Mouse (Mus musculus) gastrocnemius, adult 2 months (tissue): ENCODE measurements around the gene 2610528J11Rik. TPM values are rescaled to one million over a fixed set of nuclear protein-coding genes. Genes with fewer than 3 reads are reported as not detected.
"Not testable (repeated sequence)": the region's sequence is repeated elsewhere in the genome, so short reads cannot be mapped to it uniquely, and the experiment has no call there.

Source experiments
- DNase-seq: peaks from one replicate; pipeline ENCODE4 v3.0.0; 2022
- H3K27ac ChIP-seq: fragments of 200-600 bp; 2 replicates; pipeline ENCODE4 v1.8.1; 2022; ENCODE audit warnings: mild to moderate bottlenecking
- H3K4me3 ChIP-seq: fragments of 200-600 bp; 2 replicates; pipeline ENCODE4 v1.8.1; 2022; ENCODE audit warnings: mild to moderate bottlenecking, moderate library complexity
- CTCF ChIP-seq: fragments of 200-600 bp; IDR thresholded peaks from 2 replicates; pipeline ENCODE4 v1.8.1; 2022; ENCODE audit warnings: antibody characterized with exemption, mild to moderate bottlenecking, moderate library complexity
- intact Hi-C: fragments of 180-260 bp; cut with DNase I; formaldehyde crosslinking; loops from one replicate; pipeline ENCODE4 v1.15.1; 2025
- total RNA-seq, 2 experiments: library from RNA; stranded (reverse); gene quantifications; 2 replicates each; pipeline ENCODE4 v1.2.3; 2021

The 2610528J11Rik gene
- total RNA-seq, 2 experiments from 2014 or later = not detected

DNA sequence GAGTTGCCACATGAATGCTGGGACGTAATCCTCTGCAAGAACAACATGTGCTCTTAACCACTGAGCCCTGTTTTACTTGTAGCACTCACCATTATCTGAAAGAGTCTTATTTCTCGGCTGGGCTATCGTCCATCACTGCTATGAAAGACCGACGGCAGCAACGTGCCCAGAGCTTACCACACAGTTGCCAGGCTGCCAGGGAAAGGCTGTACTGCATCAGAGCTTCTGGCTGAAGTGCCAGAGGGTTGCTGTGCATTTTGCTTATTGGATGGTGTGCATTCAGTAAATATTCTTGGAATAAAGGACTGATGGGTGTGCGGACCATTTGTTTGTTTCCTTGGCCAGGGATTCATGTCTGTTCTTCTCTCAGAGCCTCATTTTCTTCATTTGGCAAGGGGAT, 2.8 kb upstream of the 2610528J11Rik start:
- intact Hi-C loops = no loop called here
- no peak overlapping the region for H3K27ac ChIP-seq

DNA sequence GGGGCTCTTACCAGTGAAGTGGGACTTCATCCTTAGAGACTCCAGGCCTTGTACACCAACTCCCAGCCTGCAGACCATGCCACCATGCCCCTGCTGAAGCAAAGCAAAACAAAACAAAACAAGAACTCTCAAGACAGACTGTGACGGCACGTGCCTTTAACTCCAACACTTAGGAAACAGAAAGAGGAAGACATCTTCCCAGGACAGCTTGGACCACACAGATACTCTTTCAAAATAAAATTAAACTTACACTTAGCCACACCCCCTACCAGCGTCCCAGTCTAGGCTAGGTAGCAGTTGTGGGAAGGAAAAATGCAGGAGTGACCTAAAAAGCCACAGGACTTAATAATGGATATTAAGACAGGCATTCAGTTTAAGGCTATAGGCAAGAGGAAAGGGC, 1.0 kb upstream of the 2610528J11Rik start:
- TF ChIP-seq CTCF = no peak
- DNase-seq = no peak
- intact Hi-C loops = no loop called here
- H3K27ac ChIP-seq = no peak overlapping the region
- H3K4me3 ChIP-seq = no peak overlapping the region

More for the DNA sequence above, 2.8 kb upstream of the 2610528J11Rik start:
- no peak overlapping the region for H3K4me3 ChIP-seq
- no peak for TF ChIP-seq CTCF
- peak; percentile 51 for DNase-seq

DNA sequence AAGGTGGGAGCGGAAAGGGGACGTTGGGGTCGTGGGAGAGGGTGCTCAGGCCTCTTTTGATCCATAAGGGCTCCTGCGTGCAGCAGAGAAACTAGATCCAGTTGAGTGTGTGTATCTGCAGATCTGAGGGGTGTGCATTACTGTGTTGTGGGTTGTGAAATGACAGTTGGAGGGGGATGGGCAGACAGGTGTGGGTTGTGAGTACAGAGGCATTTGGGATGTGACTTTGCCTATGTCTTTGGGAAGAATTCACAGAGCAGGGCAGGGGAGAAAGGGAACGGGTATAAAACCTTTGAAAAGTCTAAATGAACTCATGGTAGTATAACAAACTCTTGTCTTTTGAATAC, 509 bp downstream of the 2610528J11Rik start:
- intact Hi-C loops = no loop called here
- no peak for DNase-seq
- Histone ChIP-seq H3K4me3 (no peak overlapping the region), H3K27ac (no peak overlapping the region)
- no peak for TF ChIP-seq CTCF

DNA sequence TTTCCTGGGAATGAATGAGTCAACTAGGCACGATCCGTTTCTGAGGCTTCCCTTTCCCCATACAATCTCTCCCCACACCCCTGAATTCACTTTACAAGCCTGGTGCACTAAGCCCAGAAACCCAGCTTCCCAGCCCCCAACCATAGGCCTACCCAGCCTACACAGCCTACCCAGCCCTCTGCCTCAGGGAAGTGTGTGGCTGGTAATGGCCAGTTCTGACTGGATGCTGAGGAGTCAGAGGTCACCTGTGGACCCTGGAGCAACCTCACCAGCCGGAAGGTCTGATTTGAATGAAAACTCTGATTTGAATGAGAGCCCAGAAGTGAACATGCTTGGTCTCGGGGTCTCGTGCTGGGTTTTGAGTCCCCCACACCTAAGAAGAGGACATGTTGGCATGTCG, 921 bp downstream of the 2610528J11Rik start:
- no peak for TF ChIP-seq CTCF
- intact Hi-C loops = no loop called here

DNA sequence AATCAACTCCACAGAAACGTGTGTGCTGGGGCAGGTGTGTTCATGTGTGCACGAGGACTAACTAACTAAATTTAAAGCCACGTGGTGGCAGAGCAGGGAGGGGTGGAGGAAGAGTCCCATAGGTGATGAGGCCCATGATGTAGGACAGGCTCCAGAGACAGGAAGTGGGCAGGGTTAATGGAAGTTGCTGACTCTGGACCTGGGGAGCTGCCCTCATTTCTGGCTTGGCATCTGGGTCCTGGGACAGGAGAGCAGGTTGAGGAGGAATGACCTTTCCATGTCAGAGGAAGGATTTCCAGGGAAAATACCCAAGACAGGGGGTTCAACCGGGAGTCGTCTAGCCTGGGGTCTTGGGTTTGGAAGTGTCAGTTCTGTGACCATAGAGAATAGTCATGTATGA, 5.9 kb downstream of the 2610528J11Rik start:
- H3K4me3 ChIP-seq = no peak overlapping the region
- no peak for DNase-seq
- TF ChIP-seq CTCF = no peak
- intact Hi-C loops = no loop called here
- no peak overlapping the region for H3K27ac ChIP-seq

More for the DNA sequence above, 921 bp downstream of the 2610528J11Rik start:
- no peak for DNase-seq
- Histone ChIP-seq H3K4me3 (no peak overlapping the region), H3K27ac (no peak overlapping the region)

DNA sequence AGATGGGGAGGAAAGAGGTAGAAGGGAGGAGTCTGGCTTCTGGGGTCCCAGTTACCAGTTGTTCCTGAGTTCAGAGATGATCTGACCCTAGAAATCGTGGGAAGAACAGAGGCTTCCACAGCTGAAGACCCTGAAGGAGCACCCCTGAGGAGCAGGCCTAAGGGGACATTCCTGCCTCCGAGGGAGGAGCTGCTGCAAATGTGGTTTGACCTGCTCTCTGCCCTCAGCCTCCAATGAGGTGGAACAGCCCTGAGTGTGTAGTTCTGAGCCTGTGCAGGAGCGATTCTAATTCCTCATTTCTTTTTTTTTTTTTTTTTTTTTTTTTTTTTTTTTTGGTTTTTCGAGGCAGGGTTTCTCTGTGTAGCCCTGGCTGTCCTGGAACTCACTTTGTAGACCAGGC, 6.4 kb downstream of the 2610528J11Rik start:
- DNase-seq = no peak
- TF ChIP-seq CTCF = no peak
- Histone ChIP-seq H3K4me3 (no peak overlapping the region), H3K27ac (no peak overlapping the region)
- intact Hi-C loops = no loop called here

DNA sequence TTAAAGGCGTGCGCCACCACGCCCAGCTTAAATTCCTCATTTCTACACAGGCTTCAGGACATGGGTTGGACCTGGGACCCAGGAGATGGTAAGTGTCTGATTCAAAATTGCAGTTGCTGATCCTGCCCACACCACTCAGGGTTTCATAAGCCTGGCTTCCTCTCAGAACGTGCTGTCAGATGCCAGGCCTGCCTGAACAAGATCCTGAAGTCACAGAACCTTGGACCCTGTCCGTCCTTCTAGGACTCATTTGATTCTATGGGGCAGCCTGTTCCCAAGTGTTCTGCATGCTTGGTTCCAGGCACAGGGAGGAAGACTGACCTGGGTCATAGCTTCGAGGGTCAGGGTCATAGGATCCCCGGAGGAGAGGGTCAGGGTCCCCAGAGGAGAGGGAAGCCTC, 6.8 kb downstream of the 2610528J11Rik start:
- no peak for DNase-seq
- TF ChIP-seq CTCF = no peak
- H3K4me3 ChIP-seq = no peak overlapping the region
- H3K27ac ChIP-seq = no peak overlapping the region
- intact Hi-C loops = no loop called here

DNA sequence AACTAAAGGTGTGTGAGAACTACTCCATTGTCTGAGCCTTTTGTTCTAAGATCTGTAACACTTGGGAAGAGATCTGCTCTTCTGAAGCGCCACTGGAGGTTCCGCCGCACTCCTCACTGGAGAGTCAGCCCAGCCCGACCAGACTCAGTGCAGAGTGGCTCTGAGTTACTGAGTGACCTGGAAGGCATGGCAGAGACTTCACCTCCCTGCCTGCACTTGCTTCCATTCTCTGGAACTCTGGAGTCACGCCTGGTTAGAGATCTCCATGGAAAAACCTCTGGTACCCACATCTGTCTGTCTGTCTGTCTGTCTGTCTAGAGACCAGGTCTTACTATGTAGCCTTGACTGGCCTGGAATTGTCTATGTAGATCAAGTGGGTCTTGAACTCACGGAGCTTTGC, 8.8 kb downstream of the 2610528J11Rik start:
- TF ChIP-seq CTCF = no peak
- intact Hi-C loops = no loop called here
- no peak overlapping the region for H3K27ac ChIP-seq
- H3K4me3 ChIP-seq = no peak overlapping the region
- no peak for DNase-seq

DNA sequence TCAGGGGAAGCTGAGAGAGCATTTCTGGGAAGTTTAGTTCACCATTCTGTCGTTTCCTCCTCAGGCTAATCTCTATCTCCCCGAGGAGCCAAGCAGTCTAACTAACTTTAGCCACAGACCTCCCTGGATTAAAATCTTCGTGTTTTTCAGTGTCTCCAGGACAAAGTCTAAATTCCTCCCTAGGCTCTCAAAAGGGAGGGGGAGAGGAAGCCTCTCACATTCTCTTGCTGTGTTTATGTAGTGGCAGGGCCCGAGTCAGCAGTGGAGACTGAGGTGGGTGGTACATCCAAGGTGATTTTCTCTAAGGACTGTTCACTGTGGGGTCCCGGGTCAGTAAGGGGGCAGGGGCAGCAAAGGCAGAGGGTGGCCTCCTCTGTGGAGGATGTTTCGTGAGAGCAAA, 11.0 kb downstream of the 2610528J11Rik start:
- no peak for DNase-seq
- intact Hi-C loops = no loop called here
- TF ChIP-seq CTCF = no peak
- Histone ChIP-seq H3K27ac (no peak overlapping the region), H3K4me3 (no peak overlapping the region)

DNA sequence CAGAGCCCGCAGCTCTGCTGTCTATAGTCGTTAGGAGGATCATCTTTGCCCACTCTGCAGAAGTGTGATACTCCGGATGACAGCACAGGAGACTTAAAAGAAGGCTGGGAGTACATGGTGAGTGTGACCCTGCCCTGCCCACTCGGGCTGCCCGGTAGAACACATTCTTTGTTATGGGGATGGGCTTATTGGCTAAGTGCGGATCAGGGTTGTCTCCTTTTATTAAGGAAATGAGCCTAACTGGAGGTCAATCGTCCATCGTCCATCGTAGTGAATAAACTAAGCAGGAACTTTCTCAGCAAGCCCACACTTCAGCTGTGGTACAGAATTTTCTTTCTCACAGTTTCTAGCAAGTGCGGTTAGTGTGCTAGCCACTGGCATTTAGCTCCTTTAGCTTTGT, 13.1 kb downstream of the 2610528J11Rik start:
- intact Hi-C loops = no loop called here
- no peak overlapping the region for H3K27ac ChIP-seq
- no peak for DNase-seq
- no peak for TF ChIP-seq CTCF
- H3K4me3 ChIP-seq = no peak overlapping the region

DNA sequence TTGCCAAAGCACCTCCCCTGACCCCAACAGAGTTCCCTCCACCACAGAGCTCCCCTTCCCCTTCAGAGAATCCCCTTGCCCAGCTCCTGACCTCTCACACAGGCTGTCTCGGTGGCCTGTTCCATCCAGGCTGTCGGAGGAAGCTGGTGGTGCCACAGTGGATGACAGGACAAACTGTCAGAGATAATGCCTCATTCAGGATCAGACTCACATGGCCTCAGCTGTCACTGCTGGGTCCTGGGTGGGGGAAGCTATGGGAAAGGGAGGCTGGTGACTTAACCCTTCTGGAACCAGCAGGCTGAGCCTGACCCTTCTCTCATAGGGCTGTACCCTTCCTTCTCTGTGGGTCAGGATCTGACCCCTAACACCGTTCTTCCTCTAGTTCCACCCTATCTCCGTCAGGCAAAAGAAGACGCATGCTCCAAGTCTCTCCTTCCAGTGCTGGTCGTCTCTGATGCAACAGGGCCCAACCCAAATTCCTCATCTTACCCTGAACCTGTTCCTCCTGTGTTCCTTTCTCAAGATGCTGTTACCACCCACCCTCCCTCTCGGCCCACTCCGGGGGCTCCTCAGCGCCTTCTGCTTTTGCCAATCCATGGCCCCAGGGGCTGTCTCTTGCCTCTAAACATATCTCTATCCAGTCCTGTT, 15.8 kb downstream of the 2610528J11Rik start:
- Histone ChIP-seq H3K27ac (no peak overlapping the region), H3K4me3 (peak overlapping the region; percentile 70)
- no peak for TF ChIP-seq CTCF
- no peak for DNase-seq
- intact Hi-C loops = no loop called here

DNA sequence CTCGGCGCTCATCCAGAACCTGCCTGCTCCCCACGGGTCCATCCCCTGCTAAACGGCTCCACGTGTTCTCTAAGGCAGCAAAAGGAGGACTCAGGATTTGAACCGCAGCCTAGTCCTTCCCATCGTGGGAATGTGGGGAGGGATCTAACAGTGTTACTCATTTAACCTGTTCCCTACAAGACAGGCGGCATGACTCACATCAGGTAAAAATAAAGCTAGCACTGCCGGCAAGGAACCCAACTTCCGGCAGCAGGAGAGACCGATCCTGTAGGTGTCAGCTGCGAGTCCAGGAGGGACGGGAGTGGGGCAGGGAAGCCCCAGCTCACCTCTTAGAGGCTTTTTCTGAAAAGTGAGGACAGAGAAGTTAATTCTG, 16.3 kb downstream of the 2610528J11Rik start:
- Histone ChIP-seq H3K27ac (peak overlapping the region; percentile 38; the same call in 1 of the 2 replicates), H3K4me3 (peak overlapping the region; percentile 70)
- no peak for DNase-seq
- no peak for TF ChIP-seq CTCF
- intact Hi-C loops = no loop called here

DNA sequence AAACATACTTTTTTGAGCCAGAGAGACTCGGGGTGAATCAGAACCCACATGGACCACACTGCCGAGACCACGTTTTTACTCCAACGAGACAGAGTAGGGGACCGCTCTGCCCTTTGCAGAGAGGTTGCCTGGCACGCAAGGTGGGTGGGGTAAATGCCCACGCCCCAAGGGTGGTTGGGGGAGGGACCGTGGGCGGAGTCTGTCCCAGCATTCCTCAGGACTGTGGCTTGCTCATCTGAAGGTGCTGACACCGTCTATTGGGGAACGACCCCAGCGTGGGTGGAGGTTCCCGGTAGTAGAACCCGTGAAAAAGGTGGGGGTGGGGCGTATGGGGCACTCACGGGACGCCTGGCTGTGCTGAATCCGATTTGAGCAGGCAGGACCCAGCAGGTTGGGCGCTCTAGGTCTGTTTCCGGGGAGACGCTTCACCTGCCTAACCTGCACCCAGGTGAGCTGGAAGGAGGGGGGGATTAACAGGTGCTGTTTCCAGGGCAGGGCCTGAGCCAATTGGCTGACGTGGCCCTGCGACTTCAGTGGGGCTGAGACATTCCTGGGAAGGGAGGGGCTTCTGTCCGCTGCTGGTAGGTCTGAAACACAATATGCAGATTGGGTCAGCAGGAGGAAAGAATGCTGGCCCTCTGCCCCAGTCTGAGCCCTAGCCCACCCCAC, 16.9 kb downstream of the 2610528J11Rik start, which contains the start of gene Tmem125:
Gene Tmem125, minus strand, starts transcription at position 453 of the 669 bp plus-strand sequence.
- no peak for DNase-seq
- Histone ChIP-seq H3K27ac (peak within 1 kb of the TSS; percentile 38; the same call in 1 of the 2 replicates), H3K4me3 (peak within 1 kb of the TSS; percentile 70)
- intact Hi-C loops = no loop called here
- TF ChIP-seq CTCF = no peak

DNA sequence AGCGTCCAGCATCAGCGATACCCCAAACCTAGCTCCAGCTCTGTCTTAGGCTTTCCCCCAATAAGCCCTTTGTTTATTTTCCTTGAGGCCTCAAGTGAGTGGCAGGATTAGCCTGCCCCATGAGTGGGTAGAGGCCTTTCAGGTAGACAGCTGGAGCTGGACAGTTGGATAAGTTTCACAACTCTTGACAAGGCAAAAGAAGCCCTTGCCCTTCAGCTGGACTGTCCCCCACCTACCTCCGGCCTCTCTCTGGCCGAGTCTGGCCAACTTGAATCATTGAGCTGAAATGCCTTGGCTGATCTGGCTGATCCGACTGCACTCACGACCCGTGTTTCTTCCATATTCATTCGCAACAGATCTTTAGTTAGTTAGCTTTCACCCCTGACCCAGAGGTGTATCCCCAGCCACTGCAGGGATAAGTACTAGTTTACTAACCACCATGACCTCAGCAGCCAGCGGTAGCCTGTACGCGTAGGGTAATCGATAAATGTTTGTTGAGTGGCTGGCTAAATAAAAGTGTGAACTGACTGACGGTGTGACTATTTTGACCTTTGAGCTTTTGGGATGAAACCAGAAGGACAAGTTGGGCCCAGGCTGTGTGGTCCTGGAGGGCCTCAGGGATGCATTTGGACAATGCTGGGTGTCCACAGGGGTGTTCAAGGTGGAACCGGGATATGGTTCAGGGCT, 17.8 kb downstream of the 2610528J11Rik start:
- Histone ChIP-seq H3K4me3 (no peak overlapping the region), H3K27ac (0 out of 2 replicates have a peak overlapping the region, but pooled peaks have one; percentile 16)
- DNase-seq = no peak
- intact Hi-C loops = no loop called here
- TF ChIP-seq CTCF = no peak

DNA sequence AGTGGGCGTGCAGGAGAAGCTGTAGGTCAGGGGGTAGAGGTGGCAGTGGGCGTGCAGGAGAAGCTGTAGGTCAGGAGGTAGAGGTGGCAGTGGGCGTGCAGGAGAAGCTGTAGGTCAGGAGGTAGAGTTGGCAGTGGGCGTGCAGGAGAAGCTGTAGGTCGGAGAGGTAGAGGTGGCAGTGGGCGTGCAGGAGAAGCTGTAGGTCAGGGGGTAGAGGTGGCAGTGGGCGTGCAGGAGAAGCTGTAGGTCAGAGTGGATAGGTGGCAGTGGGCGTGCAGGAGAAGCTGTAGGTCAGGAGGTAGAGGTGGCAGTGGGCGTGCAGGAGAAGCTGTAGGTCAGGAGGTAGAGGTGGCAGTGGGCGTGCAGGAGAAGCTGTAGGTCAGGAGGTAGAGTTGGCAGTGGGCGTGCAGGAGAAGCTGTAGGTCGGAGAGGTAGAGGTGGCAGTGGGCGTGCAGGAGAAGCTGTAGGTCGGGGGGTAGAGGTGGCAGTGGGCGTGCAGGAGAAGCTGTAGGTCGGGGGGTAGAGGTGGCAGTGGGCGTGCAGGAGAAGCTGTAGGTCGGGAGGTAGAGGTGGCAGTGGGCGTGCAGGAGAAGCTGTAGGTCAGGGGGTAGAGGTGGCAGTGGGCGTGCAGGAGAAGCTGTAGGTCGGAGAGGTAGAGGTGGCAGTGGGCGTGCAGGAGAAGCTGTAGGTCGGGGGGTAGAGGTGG, 20.8 kb downstream of the 2610528J11Rik start:
- intact Hi-C loops, H3K4me3 ChIP-seq, H3K27ac ChIP-seq: not testable (repeated sequence)
- peak; percentile 72 for DNase-seq

DNA sequence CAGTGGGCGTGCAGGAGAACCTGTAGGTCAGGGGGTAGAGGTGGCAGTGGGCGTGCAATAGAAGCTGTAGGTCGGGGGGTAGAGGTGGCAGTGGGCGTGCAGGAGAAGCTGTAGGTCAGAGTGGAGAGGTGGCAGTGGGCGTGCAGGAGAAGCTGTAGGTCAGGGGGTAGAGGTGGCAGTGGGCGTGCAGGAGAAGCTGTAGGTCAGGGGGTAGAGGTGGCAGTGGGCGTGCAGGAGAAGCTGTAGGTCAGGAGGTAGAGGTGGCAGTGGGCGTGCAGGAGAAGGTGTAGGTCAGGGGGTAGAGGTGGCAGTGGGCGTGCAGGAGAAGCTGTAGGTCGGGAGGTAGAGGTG, 21.3 kb downstream of the 2610528J11Rik start:
- peak; percentile 46 for DNase-seq
- H3K4me3 ChIP-seq, intact Hi-C loops, H3K27ac ChIP-seq: not testable (repeated sequence)
